Mouse (Mus musculus) mature B cell (primary cell): ENCODE data around the gene Slc38a2.

Source experiments
- in situ Hi-C: fragments of 300-500 bp; cut with MboI; formaldehyde crosslinking; loops from 2 replicates; pipeline ENCODE4 v1.14.3; 2019

Slc38a2 gene

GRCm38 (mm10) chr15:96695455-96696421, 3.8 kb downstream of the Slc38a2 start:
- in situ Hi-C loops, result no loop called here

GRCm38 (mm10) chr15:96694988-96695387, 4.5 kb downstream of the Slc38a2 start:
- in situ Hi-C loops, result no loop called here

- in situ Hi-C loops, result no loop called here
Measured at GRCm38 (mm10) chr15:96693688-96694087, 5.8 kb downstream of the Slc38a2 start.

GRCm38 (mm10) chr15:96692401-96692800, 7.1 kb downstream of the Slc38a2 start:
- in situ Hi-C loops, result no loop called here

GRCm38 (mm10) chr15:96691381-96691780, 8.1 kb downstream of the Slc38a2 start:
- in situ Hi-C loops, result no loop called here

GRCm38 (mm10) chr15:96690829-96691228, 8.7 kb downstream of the Slc38a2 start:
- in situ Hi-C loops, result no loop called here

- in situ Hi-C loops, result no loop called here
Measured at GRCm38 (mm10) chr15:96689919-96690318, 9.6 kb downstream of the Slc38a2 start.

GRCm38 (mm10) chr15:96688784-96689318, 10.7 kb downstream of the Slc38a2 start:
- in situ Hi-C loops, result no loop called here

GRCm38 (mm10) chr15:96688036-96688435, 11.5 kb downstream of the Slc38a2 start:
- in situ Hi-C loops, result no loop called here

- in situ Hi-C loops, result no loop called here
Measured at GRCm38 (mm10) chr15:96687366-96687765, 12.2 kb downstream of the Slc38a2 start.

- in situ Hi-C loops, result no loop called here
Measured at GRCm38 (mm10) chr15:96686201-96687159, 13.1 kb downstream of the Slc38a2 start.

- in situ Hi-C loops, result no loop called here
Measured at GRCm38 (mm10) chr15:96685273-96685672, 14.3 kb downstream of the Slc38a2 start.

GRCm38 (mm10) chr15:96684132-96684830, 15.2 kb downstream of the Slc38a2 start:
- in situ Hi-C loops, result no loop called here

GRCm38 (mm10) chr15:96678871-96679773, 20.4 kb downstream of the Slc38a2 start:
- in situ Hi-C loops, result no loop called here

GRCm38 (mm10) chr15:96676518-96676917, 23.0 kb downstream of the Slc38a2 start:
- in situ Hi-C loops, result no loop called here

- in situ Hi-C loops, result no loop called here
Measured at GRCm38 (mm10) chr15:96675744-96676143, 23.8 kb downstream of the Slc38a2 start.

GRCm38 (mm10) chr15:96675055-96675454, 24.5 kb downstream of the Slc38a2 start:
- in situ Hi-C loops, result no loop called here

GRCm38 (mm10) chr15:96674089-96674488, 25.4 kb downstream of the Slc38a2 start:
- in situ Hi-C loops, result no loop called here

GRCm38 (mm10) chr15:96669721-96670120, 29.8 kb downstream of the Slc38a2 start:
- in situ Hi-C loops, result no loop called here

GRCm38 (mm10) chr15:96666663-96667062, 32.9 kb downstream of the Slc38a2 start:
- in situ Hi-C loops, result no loop called here
